Mouse (Mus musculus) right cerebral cortex, postnatal 10 days (tissue): ENCODE results near the gene Gps2.
"Not testable (repeated sequence)": the region's sequence is repeated elsewhere in the genome, so short reads cannot be mapped to it uniquely, and the experiment has no call there.

Experiments used
- DNase-seq, 2 experiments: peaks; one replicate each; pipeline ENCODE4 v3.0.0; 2021; ENCODE audit warnings: low spot score in 2 of 2

The Gps2 gene

DNA sequence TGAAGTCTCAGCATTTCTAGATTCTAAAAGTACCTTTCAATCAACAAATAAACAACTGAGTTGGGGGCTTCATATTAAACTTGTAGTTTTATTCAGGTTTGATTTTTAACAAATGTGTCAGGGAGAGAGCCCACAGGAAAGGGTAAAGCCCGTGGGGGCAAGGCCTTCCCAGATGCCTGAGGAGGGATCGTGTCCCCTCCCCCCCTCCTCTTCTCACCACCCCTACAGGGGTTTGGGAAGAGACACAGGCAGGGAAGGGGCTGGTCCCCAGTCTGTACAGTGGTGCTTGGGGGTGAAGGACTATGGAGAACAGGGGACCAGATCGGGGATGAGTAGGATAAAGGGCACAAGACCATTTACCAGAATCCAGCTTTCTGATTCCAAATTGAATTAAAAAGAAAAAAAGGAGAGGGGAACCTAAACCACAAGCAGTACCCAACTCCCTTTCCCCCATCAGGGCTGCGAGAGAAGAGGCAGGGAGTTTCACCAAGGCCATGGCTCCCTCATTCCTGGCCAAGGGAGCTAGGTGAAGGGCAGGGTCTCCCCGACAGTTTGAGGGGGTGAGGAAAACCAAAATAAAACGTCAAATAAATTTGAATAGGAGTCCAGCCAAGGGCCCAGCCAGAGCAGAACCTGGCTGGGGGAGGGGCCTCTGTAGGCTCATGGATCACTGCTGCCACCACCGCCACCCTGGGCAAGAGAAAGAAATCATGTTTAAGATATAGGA, 3.1 kb downstream of the Gps2 start:
- not testable (repeated sequence) for DNase-seq

DNA sequence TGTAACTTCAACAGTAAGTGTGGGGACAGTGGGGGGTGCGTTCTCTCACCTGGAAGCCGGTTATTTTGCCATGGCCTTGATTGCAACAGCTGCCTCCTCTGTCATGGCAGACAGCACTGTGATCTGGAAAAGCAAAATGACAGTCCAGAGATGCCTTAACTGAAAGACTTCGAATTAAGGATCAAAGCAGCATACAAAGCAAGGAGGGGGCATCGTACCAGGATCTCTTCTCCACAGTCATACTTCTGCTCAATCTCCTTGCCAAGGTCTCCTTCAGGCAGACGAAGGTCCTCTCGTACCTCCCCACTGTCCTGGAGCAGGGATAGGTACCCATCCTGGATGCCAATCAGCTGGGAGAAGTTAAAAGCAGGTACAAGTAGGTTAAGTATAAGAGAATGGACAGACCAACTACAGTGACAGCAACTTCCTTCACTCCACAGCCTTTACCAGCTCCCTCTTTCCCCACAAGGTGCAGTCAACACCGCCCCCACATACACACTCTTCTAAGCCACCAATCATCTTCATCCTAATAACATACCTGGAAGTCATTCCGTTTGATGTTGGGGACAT, 3.8 kb downstream of the Gps2 start:
- DNase-seq: no peak

DNA sequence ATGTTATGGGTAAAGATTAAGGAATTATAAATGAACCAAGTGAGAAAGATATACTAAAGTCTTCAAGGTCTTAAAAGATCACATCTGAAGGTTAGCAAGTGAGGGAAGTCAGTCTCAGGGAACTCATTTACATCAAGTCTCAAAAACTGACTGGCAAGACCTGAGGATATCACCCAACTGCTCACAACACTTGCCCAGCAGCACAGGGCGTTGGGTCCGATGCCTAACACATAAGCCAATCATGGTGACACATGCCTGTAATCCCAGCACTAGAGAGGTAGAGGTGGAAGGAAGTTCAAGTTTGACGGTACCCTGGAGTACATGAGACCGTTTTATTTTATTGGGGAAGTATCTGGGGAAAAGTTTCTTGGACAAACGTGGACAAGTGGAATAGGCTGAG, 4.4 kb downstream of the Gps2 start:
- no peak for DNase-seq

DNA sequence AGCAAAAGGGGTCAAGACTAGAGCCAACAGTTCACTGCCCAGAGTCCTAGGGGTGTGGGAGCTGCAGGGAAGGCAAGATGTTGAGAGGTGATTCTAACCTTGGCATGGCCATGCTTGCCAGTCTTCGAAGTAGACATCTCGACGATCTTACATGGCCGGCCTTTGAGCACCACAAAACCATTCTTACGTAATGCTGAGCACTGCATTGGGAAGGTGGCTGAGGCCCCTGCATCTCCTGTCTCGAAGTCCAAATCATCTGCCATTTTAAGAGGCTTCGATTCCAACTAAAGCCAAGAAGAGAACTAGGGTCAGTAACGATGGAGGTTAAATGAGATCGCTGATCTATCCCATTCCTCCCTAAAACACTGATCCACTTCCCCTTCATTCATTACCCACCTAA, 5.4 kb downstream of the Gps2 start:
- DNase-seq: no peak

DNA sequence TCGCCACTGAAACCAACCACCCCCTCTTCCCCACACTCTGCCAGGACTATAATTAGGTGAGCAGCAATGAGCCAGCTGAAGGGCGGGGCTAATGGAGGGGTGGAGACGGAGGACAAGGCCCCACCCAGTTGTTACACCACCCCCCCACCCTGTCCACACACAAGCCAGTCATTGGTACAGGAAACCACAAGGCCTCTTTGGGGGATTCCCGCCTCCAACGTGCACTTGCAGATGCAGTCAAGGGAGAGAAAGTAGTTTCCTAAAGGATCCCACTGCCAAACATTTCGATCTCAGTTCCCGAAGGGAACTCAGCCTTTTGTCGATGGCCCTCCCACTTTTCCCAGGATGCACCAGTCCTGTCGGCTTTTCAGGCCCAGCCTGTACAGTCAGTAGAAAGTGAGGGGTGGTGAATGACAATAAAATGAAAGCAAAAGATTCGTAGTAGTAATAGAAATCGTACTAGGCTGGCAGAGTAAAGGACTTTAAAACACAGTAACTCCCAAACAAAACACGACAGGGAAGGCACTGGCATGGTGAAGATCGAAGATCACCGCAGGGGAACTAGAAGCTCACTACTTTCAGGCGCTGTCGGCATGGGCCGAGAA, 6.1 kb downstream of the Gps2 start:
- DNase-seq: peak; percentile 53 to 62

DNA sequence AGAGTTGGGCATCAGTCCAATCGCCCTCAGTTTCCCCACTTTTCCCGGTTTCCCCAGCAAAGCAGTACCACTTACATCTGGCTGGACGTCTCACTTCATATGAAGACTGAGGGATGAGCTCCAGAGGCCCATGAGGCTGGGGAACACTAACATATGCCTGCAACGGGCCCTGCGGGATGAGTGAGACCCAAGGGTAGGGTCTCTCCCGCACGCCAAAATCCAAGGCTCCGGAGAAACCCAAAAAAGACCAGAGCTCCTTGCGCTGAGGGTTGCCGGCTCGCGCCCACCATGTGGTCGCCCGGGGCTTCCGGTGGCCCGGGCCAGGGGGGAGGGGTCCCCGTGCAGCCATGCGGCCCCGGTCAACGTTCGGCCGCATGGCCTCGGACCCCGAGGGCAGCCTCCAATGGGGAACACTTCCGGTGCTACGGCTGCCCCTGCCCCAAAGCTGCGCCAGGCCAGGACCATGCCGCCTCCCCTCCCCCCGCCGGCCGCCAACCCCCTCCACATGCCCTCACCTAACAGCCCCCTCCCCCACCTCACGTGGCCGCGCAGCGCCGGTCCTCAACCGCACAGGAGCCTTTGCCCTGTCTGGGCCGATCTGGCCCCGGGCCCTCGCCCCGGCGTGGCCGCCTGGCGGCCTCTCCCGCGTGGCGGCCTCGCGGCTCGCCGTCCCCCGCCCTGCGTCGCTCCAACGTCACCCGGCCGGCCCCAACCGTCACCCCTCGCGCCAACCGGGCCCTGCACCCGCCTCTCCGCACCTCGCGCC, 6.8 kb downstream of the Gps2 start:
- peak in 1 of 2 experiments; percentile 70 for DNase-seq

DNA sequence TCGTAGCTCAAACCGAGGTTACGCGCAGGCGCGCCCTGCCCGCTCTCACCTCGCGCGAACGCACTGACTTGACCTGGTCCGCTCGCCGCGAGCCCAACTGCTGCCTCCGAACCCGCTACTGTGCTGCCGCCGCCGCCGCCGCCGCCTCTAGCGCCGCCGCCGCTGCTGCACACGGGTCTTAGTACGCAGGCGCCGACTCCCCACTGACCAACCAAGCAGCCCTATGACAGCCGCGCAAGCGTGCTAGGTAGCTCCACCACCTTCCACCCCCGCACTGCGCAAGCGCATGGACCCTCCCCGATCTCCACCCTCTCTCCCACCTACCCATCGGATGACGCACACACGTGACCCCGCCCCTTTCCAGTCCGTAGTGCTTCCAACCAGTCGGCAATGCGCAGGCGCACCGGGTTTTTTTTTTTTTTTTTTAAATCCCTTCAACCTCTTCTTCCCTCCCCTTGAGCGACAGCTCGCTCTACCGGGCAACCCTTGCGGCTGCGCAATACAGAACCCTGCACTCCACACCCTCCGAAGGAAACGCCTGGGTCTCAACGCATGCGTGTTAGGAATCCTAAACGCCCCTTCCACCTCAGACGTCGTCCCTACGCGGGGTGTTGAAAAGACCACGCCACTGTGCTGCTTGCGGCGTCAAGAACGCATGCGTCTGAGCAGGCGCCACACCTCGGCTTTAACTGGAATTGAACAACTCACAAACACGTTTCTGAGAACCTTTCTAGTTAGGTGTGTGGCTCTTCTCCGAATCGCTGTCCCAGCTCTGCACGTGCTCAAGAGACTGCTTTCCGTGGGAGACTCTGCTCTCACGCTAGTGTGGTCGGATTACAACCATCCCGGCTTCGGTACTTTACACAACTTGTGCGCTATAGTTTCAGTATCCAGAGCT, 7.7 kb downstream of the Gps2 start, which contains the start of gene Eif5a:
Gene Eif5a, minus strand, starts transcription at position 845 of the 898 bp plus-strand sequence.
- DNase-seq: peak; percentile 100

DNA sequence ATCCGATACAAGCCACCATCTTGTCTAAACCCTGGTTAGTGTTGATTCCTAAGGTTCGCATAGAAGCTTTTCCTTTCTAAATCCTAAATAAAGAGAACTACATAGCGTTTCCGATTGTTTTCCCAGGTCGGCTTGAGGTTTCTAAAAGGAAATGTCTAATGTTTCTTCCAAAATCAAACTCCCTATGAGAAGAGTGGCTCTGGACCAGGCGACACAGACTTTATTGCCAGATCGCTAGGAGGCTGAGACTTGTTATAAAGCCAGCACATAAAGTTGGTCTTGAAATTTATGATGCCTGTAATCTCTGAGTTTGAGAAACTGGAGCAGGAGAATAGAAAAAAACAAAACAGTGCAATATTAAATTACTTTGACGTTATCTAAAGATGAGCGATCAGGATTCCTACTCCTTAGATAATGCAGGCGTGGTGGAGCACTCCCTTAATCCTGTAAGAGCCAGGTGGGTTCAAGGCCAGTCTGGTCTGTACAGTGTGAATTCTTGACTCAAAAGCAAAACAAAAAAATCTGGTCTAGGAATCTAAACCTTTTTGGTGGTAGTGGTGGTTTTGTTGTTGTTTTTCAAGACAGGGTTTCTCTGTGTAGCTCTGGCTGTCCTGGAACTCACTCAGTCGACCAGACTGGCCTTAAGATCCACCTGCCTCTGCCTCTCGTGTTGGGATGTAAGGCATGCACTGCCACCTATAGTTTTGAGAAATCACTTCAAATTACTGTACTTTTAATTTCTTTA, 8.5 kb downstream of the Gps2 start:
- no peak for DNase-seq

DNA sequence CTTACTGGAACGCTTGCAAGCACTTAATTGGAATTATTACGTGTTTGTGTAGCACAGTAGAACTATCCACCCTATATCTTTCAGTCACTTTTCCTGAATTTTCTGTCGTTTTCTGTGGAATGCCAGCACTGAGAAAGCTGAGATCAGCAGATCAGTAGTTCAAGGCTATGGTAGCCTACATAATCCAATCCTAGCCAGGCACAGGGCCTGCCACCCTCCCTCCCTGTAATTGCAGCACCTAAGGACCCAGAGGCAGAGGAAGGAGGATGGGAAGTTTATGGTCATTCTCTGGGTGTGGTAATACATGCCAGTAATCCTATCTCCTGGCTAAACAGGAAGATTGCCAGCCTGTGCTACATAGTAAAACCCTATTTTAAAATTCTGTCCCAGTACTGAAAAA, 9.1 kb downstream of the Gps2 start:
- no peak for DNase-seq

DNA sequence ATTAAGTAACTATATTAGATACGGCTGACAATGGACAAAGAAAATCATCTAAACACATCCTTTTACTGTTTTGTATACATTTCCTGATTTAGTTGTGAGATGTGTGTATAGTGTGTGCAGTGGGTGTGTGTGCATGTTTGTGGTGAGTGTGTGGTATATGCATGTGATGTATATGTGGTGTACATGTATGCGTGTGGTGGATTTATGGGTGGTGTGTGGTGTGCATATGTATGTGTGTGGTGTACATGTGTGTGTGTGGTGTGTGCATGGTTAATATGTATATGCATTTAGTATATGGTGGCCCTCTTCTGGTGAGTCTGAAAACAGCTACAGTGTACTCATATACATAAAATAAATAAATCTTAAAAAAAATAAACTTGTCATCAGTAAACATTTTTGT, 13.8 kb downstream of the Gps2 start:
- DNase-seq: no peak

DNA sequence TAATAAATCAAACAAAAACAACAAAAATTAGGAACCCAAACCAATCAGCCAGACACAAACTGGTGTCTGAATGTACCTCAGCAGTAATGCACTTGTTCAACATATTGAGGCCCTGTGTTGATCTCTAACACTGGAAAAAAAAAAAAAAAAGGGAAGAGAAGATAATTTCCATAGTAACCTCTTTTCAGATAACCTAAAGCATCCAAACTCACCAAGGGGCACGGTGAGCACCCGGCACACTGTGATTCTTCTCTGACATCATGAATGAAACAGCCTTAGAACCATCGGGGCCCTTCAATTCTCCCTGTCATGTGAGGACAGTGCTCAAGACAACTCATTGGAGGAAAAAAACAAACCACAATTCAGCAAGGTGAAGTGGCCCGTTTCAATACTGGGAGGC, 16.0 kb downstream of the Gps2 start:
- no peak for DNase-seq

DNA sequence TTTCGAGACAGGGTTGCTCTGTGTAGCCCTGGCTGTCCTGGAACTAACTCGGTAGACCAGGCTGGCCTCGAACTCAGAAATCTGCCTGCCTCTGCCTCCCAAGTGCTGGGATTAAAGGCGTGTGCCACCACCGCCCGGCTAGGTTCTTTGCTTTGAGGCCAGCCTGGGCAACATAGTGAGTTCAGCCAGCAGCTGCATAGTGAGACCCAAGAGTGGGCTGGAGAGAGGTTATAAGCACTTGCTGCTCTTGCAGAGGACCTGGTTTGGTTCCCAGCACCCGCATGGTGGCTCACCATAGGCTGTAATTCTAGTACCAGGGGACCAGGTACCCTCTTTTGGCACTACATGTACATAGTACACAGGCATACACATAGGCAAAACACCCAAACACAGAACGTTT, 16.5 kb downstream of the Gps2 start:
- DNase-seq: not testable (repeated sequence)

DNA sequence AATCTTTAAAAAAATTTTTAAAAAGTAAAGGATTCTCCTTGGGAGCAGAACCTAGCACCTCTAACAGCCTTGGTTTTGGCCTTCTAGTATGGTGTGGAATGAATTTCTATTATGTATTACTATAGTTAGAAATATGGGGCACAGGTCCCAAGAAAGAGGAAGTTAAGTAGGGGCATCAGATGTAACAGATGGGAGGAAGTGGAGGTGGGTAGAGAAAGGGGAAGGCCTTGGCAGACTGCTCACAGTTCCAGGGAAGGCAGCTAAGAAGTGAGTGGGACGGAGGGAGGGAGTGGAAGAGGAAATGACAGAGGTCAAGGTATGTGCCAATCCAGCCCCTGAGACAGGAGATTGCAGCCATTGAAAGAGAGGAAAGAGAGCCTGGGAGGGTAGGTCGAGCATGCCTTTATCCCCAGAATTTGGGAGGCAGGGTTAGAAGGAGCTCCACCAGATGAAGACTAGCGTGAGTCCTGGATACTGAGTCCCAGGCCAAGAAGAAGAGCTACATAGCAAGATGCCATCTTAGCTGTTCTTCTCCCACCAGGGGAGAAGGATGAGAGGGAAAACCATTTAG, 17.4 kb downstream of the Gps2 start:
- DNase-seq: no peak

DNA sequence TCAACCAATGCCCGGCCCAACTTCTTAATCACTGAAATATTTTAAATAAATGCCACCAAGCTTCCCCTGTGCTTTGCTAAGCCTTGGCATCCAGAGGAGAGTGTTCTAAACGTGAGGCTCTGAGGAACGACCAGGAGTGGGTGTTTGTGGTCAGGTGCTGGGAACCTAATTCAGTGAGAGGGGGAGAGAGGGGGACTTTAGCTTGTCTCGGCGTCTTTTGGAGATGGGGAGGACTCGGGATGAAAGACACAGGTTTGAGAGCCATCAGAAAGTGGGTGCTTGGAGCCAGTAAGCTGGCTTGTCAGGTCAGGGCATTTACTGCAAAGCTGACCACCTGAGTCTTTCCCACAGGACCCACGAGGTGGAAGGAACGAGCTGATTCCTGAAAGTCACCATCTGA, 18.1 kb downstream of the Gps2 start:
- DNase-seq: no peak

DNA sequence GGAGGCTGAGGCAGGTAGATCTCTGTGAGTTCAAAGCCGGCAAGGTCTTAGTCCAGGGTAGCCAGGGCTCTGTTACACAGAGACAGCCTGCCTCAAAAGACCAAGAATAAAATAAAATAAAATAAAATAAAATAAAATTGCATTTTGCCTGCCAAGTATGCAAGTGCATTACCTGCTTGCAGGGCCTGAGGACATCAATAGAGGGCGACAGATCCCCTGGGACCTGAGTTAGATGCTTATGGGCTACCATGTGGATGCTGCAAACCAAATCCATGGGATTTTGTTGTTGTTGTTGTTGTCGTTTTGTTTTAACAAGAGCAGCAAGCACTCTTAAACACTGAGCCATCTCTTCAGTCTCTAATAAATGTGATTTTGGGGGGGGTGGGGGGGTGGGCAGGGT, 18.6 kb downstream of the Gps2 start:
- DNase-seq: no peak

DNA sequence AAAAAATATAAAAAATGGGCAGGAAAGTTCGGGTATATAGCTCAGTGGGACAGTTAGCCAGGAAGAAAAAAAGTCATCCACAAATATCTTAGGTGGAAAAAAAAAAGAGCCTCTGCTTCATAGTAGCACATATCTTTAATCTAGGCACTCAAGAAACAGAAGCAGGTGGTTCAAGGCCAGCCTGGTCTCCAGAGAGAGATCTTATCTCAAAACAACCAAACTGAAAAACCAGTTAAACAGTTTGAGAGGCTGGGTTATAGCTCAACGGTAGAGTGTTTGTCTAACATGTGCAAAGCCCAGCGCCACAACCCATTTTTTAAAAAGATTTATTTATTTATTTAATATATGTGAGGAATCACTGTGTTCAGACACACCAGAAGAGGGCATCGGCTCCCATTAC, 19.4 kb downstream of the Gps2 start:
- DNase-seq: no peak

DNA sequence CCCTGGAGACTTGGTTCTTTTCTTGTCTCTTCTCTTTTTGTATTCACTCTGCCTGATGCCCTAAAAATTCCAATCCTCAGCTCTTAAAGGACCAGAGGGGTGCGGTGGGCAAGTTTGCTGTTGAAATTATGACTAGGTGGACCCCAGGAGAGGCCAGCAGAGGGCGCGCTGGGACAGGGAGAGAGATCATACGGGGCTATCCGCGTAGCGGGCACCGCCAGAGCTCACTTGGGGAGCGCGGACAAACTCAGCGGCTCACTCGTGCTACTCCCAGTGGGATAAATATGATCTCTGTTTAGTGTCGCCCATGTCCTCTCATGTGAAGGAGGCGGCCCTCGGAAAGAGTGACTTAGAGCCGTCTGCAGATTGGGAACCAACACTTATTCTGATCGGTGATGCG, 20.5 kb downstream of the Gps2 start:
- DNase-seq: peak; percentile 88 to 94

DNA sequence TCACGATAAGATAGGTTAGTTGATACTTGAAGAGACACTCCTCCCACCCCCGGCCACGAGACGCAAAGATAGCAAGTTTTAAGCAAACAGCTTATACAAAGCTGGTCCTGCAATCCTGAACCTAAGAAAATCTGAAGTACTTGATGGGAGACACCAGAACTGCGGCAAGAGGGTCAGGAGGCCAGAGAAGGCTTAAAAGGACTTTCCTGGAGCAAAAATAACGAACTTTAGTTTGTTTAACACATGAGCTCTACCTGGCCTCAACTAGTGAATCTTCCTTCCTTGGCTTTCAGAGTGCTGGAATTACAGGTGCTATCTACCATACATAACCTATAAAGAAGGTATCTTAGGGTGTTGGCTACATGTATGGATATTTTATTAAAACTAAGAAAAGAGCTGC, 21.0 kb downstream of the Gps2 start:
- no peak for DNase-seq

DNA sequence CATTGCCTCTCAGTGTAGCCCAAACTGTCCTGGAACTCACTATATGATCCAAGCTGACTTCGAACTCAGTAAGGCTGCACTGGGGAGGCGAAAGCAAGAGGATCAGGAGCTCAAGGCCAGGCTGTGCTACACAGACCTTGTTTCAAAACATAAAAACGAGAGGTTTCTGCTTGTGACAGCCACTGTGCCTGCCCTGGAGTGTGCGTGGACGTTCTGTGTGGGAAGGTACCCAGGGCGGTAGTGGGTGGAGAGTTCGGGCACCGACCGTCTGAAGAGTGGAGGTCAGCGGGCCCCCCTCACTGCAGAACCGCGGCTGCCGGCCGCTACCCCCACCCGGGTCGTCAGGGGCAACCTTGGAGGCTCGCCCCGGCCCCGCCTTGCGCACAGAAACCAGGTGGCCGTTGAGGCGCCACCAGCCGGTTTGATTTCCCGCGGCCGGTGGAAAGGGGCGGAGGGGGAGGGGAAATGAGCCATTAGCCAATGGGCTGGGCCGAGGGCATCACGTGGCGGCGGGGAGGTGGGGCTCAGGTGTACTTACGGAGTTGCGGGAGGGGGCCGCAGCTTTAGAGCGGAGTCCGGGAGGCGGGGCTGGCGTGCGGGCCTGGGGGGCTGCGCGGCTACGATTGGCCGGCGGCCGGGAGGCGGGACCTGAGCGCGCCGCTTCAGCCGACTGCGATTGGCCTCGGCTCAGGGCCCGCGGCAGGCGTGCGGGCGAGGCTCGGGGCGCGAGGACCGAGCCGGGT, 21.6 kb downstream of the Gps2 start, which contains the start of gene Ybx2:
Gene Ybx2, plus strand, starts transcription at position 660 of the 743 bp plus-strand sequence.
- peak; percentile 94 for DNase-seq

DNA sequence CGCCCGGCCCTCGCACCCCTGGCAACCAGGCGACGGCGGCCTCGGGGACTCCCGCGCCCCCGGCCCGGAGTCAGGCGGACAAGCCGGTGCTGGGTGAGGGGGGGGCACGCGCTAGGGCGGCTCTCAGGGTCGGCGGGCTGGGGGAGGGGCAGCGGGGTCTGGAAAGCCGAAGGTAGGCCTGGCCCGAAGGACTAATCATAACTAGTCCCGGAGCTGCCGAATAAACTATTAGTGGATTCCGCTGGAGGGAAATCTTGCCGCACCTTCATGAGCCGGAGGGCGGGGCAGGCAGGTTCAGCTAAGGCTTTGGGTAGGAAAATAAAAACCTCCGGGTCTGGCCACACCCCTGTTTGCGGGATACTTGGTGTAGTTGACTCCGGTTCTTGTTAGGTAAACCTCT, 22.5 kb downstream of the Gps2 start:
- DNase-seq: no peak
